In the genomic region with DNA sequence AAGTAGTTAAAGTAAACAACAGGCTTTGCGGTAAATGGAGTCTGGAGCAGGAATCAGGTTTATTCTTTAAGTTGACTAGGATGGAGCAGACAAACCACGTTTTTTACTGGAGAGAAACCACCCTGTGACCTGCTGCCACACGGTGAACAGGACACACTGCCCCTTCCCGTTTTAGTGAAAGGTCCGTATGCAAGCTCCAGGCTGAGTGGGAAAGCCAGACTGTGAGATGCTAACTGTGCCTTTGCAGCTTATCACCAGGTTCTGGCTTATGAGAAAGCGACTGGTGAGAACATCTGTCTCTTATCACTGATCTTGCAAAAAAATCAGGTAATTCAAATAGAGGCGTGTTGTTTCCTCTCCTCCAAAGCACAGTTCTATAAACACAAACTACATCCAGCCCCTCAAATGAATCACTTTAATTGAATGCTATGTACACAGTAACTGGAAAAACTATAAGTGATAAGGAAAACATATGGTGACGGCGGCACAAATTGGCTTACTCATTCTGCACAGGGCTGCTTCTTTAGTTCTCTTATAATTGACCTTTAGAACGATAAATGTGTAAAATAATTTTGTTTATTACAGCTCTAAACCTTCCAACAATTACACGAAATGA, we compare ENCODE assay signal across 14 mouse cellular contexts.
DNase-seq lines count a peak whose midpoint lies in the region; ATAC-seq and TF ChIP-seq lines count a peak whose summit lies in the region.
"Had no signal": no experiment of that assay in that cellular context is flagged by ENCODE, and none has a peak within 500 bp of the region (broad histone marks: within the 10 kb centered on the region; RNA-seq: fewer than 3 reads in every experiment).

No protein-coding gene starts in this region.

- H3K27me3 ChIP-seq in embryonic facial prominence, embryonic 11.5 days (ENCODE audit: control insufficient read depth, insufficient read depth, low read length) = no peaks in the 10 kb centered on the region
- no peaks in the 10 kb centered on the region for H3K27me3 ChIP-seq in embryonic facial prominence, embryonic 10.5 days (replicated peaks; ENCODE audit: low read depth, poor library complexity, severe bottlenecking)
- H3K27me3 ChIP-seq in kidney, embryonic 16.5 days (ENCODE audit: insufficient read depth, low read length) = no peaks in the 10 kb centered on the region
- no peaks in the 10 kb centered on the region for H3K27me3 ChIP-seq in neural tube, embryonic 15.5 days (replicated peaks)
- H3K27me3 ChIP-seq: embryonic facial prominence, embryonic 12.5 days; hindbrain, embryonic 12.5 days had no signal

- ATAC-seq in embryonic facial prominence, embryonic 11.5 days (replicated peaks; ENCODE audit: insufficient number of reproducible peaks, low FRiP score, low TSS enrichment, low read depth) = no peak
- ATAC-seq in kidney, embryonic 16.5 days (ENCODE audit: low FRiP score, low TSS enrichment) = peak; percentile 80
- ATAC-seq in neural tube, embryonic 15.5 days (ENCODE audit: low FRiP score) = peak; percentile 75

- DNase-seq in embryonic facial prominence, embryonic 11.5 days (ENCODE audit: low spot score) = peak; percentile 26
- no peak for DNase-seq in embryonic facial prominence, embryonic 10.5 days (ENCODE audit: low spot score)
- no peak for DNase-seq in kidney, postnatal 25 days
- peak; percentile 47 for DNase-seq in brain, embryonic 14.5 days (ENCODE audit: low read depth)
- no peak for DNase-seq in spleen, adult 18-20 months
- no peak for DNase-seq in adrenal gland, adult 18-20 months (ENCODE audit: low spot score in 2 of 2)
- DNase-seq: gastrocnemius, postnatal 10 days; kidney, postnatal 14 days; lung, adult 2 months; right cerebral cortex, adult 18-20 months had no signal

- H3K9ac ChIP-seq in embryonic facial prominence, embryonic 11.5 days (replicated peaks; ENCODE audit: low read length) = no peak overlapping the region
- no peak overlapping the region for H3K9ac ChIP-seq in kidney, embryonic 16.5 days (replicated peaks; ENCODE audit: low read length)
- no peak overlapping the region for H3K9ac ChIP-seq in neural tube, embryonic 15.5 days (replicated peaks)
- H3K9ac ChIP-seq: embryonic facial prominence, embryonic 12.5 days; hindbrain, embryonic 12.5 days had no signal

- WGBS in embryonic facial prominence, embryonic 11.5 days = 55% methylated on average over 11 of the region's 11 CpGs
- WGBS in embryonic facial prominence, embryonic 10.5 days = 68% methylated on average over 11 of the region's 11 CpGs
- WGBS in kidney, embryonic 16.5 days = 46% methylated on average over 11 of the region's 11 CpGs
- WGBS in neural tube, embryonic 15.5 days = 57% methylated on average over 11 of the region's 11 CpGs

- H3K36me3 ChIP-seq in embryonic facial prominence, embryonic 11.5 days (replicated peaks; ENCODE audit: control insufficient read depth, insufficient read depth, low read depth, low read length) = no peaks in the 10 kb centered on the region
- H3K36me3 ChIP-seq in embryonic facial prominence, embryonic 10.5 days (replicated peaks) = no peaks in the 10 kb centered on the region
- no peaks in the 10 kb centered on the region for H3K36me3 ChIP-seq in kidney, embryonic 16.5 days (ENCODE audit: insufficient read depth, low read length)
- H3K36me3 ChIP-seq in neural tube, embryonic 15.5 days = no peaks in the 10 kb centered on the region
- H3K36me3 ChIP-seq: embryonic facial prominence, embryonic 12.5 days; hindbrain, embryonic 12.5 days had no signal

- no peak overlapping the region for H3K4me2 ChIP-seq in embryonic facial prominence, embryonic 11.5 days (ENCODE audit: low read depth, low read length)
- no peak overlapping the region for H3K4me2 ChIP-seq in kidney, embryonic 16.5 days (replicated peaks; ENCODE audit: low read depth, low read length)
- no peak overlapping the region for H3K4me2 ChIP-seq in neural tube, embryonic 15.5 days
- H3K4me2 ChIP-seq: embryonic facial prominence, embryonic 12.5 days; hindbrain, embryonic 12.5 days had no signal

- no peak overlapping the region for H3K27ac ChIP-seq in embryonic facial prominence, embryonic 11.5 days (replicated peaks; ENCODE audit: low read depth, low read length)
- no peak overlapping the region for H3K27ac ChIP-seq in embryonic facial prominence, embryonic 10.5 days (replicated peaks)
- no peak overlapping the region for H3K27ac ChIP-seq in kidney, embryonic 16.5 days (ENCODE audit: low read length)
- H3K27ac ChIP-seq in neural tube, embryonic 15.5 days (replicated peaks) = no peak overlapping the region
- H3K27ac ChIP-seq: embryonic facial prominence, embryonic 12.5 days; hindbrain, embryonic 12.5 days had no signal

- no peaks in the 10 kb centered on the region for H3K4me1 ChIP-seq in embryonic facial prominence, embryonic 11.5 days (ENCODE audit: control insufficient read depth, insufficient read depth, low read length)
- peaks cover 37% of the 10 kb centered on the region for H3K4me1 ChIP-seq in embryonic facial prominence, embryonic 10.5 days
- H3K4me1 ChIP-seq in kidney, embryonic 16.5 days (ENCODE audit: insufficient read depth, low read length) = 0 out of 2 replicates have a peak, but pooled peaks cover 4% of the 10 kb centered on the region
- H3K4me1 ChIP-seq in neural tube, embryonic 15.5 days = peaks cover 2% of the 10 kb centered on the region; the same call in 1 of the 2 replicates

- TF ChIP-seq POLR2A in brain, embryonic 14.5 days (IDR thresholded peaks at IDR 0.05; ENCODE audit: borderline replicate concordance, extremely low read depth, insufficient read depth, insufficient read length, poor library complexity, severe bottlenecking) = no peak

- no peaks in the 10 kb centered on the region for H3K9me3 ChIP-seq in embryonic facial prominence, embryonic 11.5 days (replicated peaks; ENCODE audit: control insufficient read depth, low read length)
- no peaks in the 10 kb centered on the region for H3K9me3 ChIP-seq in embryonic facial prominence, embryonic 10.5 days
- no peaks in the 10 kb centered on the region for H3K9me3 ChIP-seq in kidney, embryonic 16.5 days (ENCODE audit: low read length)
- H3K9me3 ChIP-seq in neural tube, embryonic 15.5 days (replicated peaks) = no peaks in the 10 kb centered on the region
- H3K9me3 ChIP-seq: embryonic facial prominence, embryonic 12.5 days; hindbrain, embryonic 12.5 days had no signal

- no peak overlapping the region for H3K4me3 ChIP-seq in embryonic facial prominence, embryonic 11.5 days (ENCODE audit: low read depth, low read length)
- no peak overlapping the region for H3K4me3 ChIP-seq in embryonic facial prominence, embryonic 10.5 days
- no peak overlapping the region for H3K4me3 ChIP-seq in kidney, embryonic 16.5 days (ENCODE audit: low read length)
- no peak overlapping the region for H3K4me3 ChIP-seq in neural tube, embryonic 15.5 days (replicated peaks)
- H3K4me3 ChIP-seq: embryonic facial prominence, embryonic 12.5 days; hindbrain, embryonic 12.5 days had no signal

- no peak for TF ChIP-seq CTCF in brain, embryonic 14.5 days (IDR thresholded peaks at IDR 0.05; ENCODE audit: borderline replicate concordance, extremely low read depth, insufficient read depth, insufficient read length)

Comparison
In these comparisons a context has a peak if more than half of its experiments do, and no peak if none do; other contexts are left out.
1. DNase-seq: peak in embryonic facial prominence, embryonic 11.5 days (single experiment) and brain, embryonic 14.5 days (single experiment); none in embryonic facial prominence, embryonic 10.5 days (single experiment), kidney, postnatal 25 days (0 of 2), spleen, adult 18-20 months (0 of 2) and adrenal gland, adult 18-20 months (0 of 2).